Mouse (Mus musculus) liver, embryonic 18 days (tissue): ENCODE results near the gene Ankrd45. TPM values are rescaled to one million over a fixed set of nuclear protein-coding genes. Genes with fewer than 3 reads are reported as not detected.

ENCODE experiments used
- polyA plus RNA-seq: library from polyadenylated mRNA; depleted of rRNA; stranded (reverse); fragments of >200 nt; gene quantifications from 2 replicates; pipeline ENCODE4 v1.2.3, GENCODE M21; 2012; rRNA removed

The Ankrd45 gene
- polyA plus RNA-seq: 0.02 and 0.05 TPM in 2 replicates

DNA sequence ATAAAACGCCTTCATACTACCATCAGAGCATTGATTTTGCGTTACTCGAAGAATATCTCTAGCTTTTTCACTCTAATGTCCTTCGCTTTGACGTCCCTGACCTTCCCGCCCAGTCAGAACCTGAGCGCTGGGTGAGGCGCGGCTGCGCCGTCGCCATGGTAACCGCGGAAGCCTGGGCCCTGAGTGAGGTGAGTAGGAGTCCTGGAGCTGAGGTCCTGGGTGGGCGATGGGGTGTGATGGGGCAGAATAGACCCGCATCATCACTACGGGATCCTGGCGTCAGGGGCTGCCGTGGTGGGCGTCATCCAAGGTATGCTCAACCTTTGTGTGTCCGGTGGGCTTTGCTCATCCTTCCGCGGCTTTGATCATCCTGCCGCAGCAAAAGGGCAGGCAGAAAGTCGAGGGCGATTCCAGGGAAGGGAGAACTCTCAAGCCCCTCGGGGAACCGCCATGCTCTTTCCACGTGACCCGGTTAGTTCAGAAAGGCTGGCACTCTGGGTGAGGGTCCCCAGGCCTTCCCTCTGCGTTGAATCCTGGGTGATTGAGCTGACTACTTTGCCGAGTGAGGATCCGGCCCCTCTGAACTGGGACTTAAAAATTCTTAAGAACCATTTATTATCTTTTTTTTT is at the start of gene Ankrd45:
Gene Ankrd45 (plus strand): TSS at position 161 of the 629 bp plus-strand sequence.

DNA sequence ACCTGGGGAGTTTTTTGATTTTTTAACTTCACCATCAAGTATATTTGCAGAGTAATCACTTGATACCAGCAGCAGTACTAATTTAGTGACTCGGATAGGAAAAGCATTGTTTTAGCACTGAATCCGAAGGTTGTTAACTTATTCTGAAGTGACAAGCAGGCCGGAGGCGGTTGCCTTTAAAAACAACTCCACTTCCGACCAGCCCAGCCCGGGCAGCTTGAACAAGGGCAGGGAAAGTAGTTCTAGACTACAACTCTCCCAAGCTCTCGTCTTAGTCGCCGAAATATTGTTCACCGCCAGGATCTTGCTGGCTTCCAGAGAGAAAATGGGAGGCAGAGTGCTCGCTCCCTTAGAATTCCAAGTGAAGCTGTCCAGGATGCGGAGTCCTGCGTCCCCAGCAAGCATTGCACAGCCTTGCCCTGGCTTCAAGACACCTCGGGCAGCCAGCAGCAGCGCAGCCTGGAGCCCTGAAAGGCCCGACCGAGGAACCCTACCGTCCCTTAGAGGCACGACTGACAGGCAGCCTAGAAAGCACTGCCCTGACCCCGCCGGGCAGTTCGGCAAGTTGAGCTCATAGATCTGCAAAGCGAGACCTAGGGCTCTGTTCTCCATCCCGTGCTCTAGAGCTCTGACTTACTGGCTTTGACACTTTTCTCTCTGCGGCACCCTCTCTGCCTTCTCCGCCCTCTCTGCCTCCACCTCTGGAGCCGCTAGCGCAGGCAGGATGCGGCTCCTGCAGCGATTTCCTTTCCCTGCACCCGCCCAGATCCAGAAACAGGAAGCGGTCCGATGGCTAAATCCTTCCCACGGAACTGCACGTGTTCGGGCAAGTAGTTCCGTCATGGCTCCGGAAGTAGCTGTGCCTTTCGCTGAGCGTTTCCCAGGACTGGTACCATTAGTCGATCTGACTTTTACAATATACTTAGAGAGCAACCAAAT is 11.5 kb upstream of the Ankrd45 start, which contains the start of gene Klhl20:
Gene Klhl20 (minus strand): TSS at position 786 of the 939 bp plus-strand sequence.

DNA sequence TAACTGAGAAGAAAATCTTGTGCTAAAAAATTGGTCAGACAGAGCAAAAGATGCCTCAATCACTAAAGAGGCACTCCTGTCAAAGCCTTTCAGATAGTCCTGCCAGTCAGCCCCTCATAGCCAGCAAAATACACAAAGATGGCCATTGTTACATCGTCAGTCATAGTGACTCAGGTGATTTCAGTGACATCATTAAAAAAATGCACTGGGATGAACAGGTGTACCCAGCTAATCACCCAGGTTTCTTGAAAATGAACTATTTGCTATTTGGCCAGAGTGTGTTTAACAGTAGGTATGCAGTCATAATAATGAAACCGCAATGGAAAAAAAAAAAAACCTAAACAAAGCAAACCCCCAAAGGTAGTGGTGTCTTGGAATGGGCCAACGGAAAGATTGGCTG is 16.7 kb downstream of the Ankrd45 start, which contains the start of gene Tex50:
Gene Tex50 (minus strand): TSS at position 101 of the 400 bp plus-strand sequence.

Other genes with a start within 250 kb of the Ankrd45 start
- gene Rc3h1, start 236.3 kb upstream of the Ankrd45 start, polyA plus RNA-seq: 3.1 and 3.2 TPM in 2 replicates
- 1,592 and 1,711 TPM in 2 replicates for gene Serpinc1, start 164.1 kb upstream of the Ankrd45 start, polyA plus RNA-seq
- gene Zbtb37, start 107.8 kb upstream of the Ankrd45 start, polyA plus RNA-seq: 1.0 and 1.2 TPM in 2 replicates
- 12.7 and 13.3 TPM in 2 replicates for gene Dars2, start 72.0 kb upstream of the Ankrd45 start, polyA plus RNA-seq
- gene Cenpl, start 72.0 kb upstream of the Ankrd45 start, polyA plus RNA-seq: 9.4 and 9.6 TPM in 2 replicates
- 4.0 and 5.2 TPM in 2 replicates for gene Klhl20, start 11.2 kb upstream of the Ankrd45 start, polyA plus RNA-seq
- not detected in 2 replicates for gene Tex50, start 16.6 kb downstream of the Ankrd45 start, polyA plus RNA-seq
- gene Prdx6, start 108.5 kb downstream of the Ankrd45 start, polyA plus RNA-seq: 154 and 166 TPM in 2 replicates